Mouse (Mus musculus) small intestine, adult 2 months (tissue): ENCODE data around the gene Il1r1.

Experiments
- CTCF ChIP-seq: fragments of 200-500 bp; IDR thresholded peaks from 2 replicates; pipeline ENCODE4 v1.5.1; 2012; ENCODE audit warnings: low read depth, mild to moderate bottlenecking, control low read depth, inconsistent platforms, low read length, moderate library complexity, mixed read lengths; ENCODE audit not compliant: insufficient replicate concordance, insufficient read length; ENCODE audit errors: extremely low read depth
- POLR2A ChIP-seq: fragments of 200-500 bp; IDR thresholded peaks from 2 replicates; pipeline ENCODE4 v1.6.1; 2012; ENCODE audit warnings: low read depth, mild to moderate bottlenecking, control low read depth, inconsistent platforms, low read length, moderate library complexity

GRCm38 (mm10) chr1:40190837-40191236 lies 34.0 kb upstream of the Il1r1 start:
- TF ChIP-seq CTCF (no peak), POLR2A (no peak)
